Mouse (Mus musculus) embryonic facial prominence, embryonic 13.5 days (tissue): ENCODE data around the gene Clptm1. TPM values are rescaled to one million over a fixed set of nuclear protein-coding genes. Genes with fewer than 3 reads are reported as not detected.
A peak's percentile ranks its signal among the peaks of the same experiment; 100 is the strongest.

Experiments
- ATAC-seq: fragments of 200-750 bp; cut with Nextera tagmentation; 2 replicates; pipeline ENCODE4 v1.8.0; 2017; ENCODE audit warnings: low read depth; ENCODE audit not compliant: insufficient number of reproducible peaks, insufficient read depth, low FRiP score, low TSS enrichment
- H3K27ac ChIP-seq: fragments of 300-500 bp; sonication (generic); 2 replicates; pipeline ENCODE4 v1.5.1; 2015; ENCODE audit warnings: moderate library complexity, mild to moderate bottlenecking, inconsistent platforms
- H3K27me3 ChIP-seq: fragments of 300-500 bp; sonication (generic); 2 replicates; pipeline ENCODE4 v1.6.1; 2015; ENCODE audit warnings: mild to moderate bottlenecking, inconsistent platforms
- H3K36me3 ChIP-seq: fragments of 300-500 bp; sonication (generic); 2 replicates; pipeline ENCODE4 v1.6.1; 2015; ENCODE audit warnings: mild to moderate bottlenecking, inconsistent platforms
- H3K4me1 ChIP-seq: fragments of 300-500 bp; sonication (generic); 2 replicates; pipeline ENCODE4 v1.6.1; 2015; ENCODE audit warnings: inconsistent platforms
- H3K4me2 ChIP-seq: fragments of 300-500 bp; sonication (generic); 2 replicates; pipeline ENCODE4 v1.6.1; 2015; ENCODE audit warnings: moderate library complexity, mild to moderate bottlenecking, inconsistent platforms
- H3K4me3 ChIP-seq: fragments of 300-500 bp; sonication (generic); 2 replicates; pipeline ENCODE4 v1.5.1; 2015; ENCODE audit warnings: mild to moderate bottlenecking, inconsistent platforms
- H3K9ac ChIP-seq: fragments of 300-500 bp; sonication (generic); 2 replicates; pipeline ENCODE4 v1.6.1; 2015; ENCODE audit warnings: mild to moderate bottlenecking, inconsistent platforms
- H3K9me3 ChIP-seq: fragments of 300-500 bp; sonication (generic); 2 replicates; pipeline ENCODE4 v1.6.1; 2016; ENCODE audit warnings: inconsistent platforms
- WGBS: fragments of 180-500 bp; shearing (Covaris S2); methylation state at CpG from one replicate; pipeline ENCODE4 v1.1.7; 2015; ENCODE audit warnings: mixed read lengths; 5-methylcytosine and 5-hydroxymethylcytosine counted together
- polyA plus RNA-seq: library from polyadenylated mRNA; unstranded; fragments of >200 nt; fragmentation: Nextera tagmentation; extraction: Ambion mirVana; gene quantifications from 2 replicates; pipeline ENCODE4 v1.2.1, GENCODE M21; 2015

The Clptm1 gene
- polyA plus RNA-seq, 1 experiment from 2014 or later: 74.7 TPM

GRCm38 (mm10) chr7:19603055-19603454 lies 61.8 kb downstream of the Clptm1 start:
- no peak for ATAC-seq
- Histone ChIP-seq H3K36me3 (peaks cover 50% of the 10 kb centered on the region), H3K4me2 (peak overlapping the region; percentile 69), H3K4me1 (peaks cover 24% of the 10 kb centered on the region), H3K9me3 (no peaks in the 10 kb centered on the region), H3K4me3 (peak overlapping the region; percentile 99), H3K27me3 (no peaks in the 10 kb centered on the region), H3K9ac (peak overlapping the region; percentile 98), H3K27ac (no peak overlapping the region)
- 77% methylated on average over 12 of the region's 12 CpGs for WGBS

GRCm38 (mm10) chr7:19600562-19600961 lies 64.3 kb downstream of the Clptm1 start:
- peaks cover 69% of the 10 kb centered on the region for H3K36me3 ChIP-seq
- H3K27me3 ChIP-seq: no peaks in the 10 kb centered on the region
- ATAC-seq: no peak
- no peak overlapping the region for H3K4me3 ChIP-seq
- no peaks in the 10 kb centered on the region for H3K9me3 ChIP-seq
- H3K4me1 ChIP-seq: peaks cover 24% of the 10 kb centered on the region
- 0 out of 2 replicates have a peak overlapping the region, but pooled peaks have one; percentile 44 for H3K9ac ChIP-seq
- WGBS: 74% methylated on average over 5 of the region's 5 CpGs
- no peak overlapping the region for H3K27ac ChIP-seq
- H3K4me2 ChIP-seq: no peak overlapping the region

- no peaks in the 10 kb centered on the region for H3K4me1 ChIP-seq
- no peak for ATAC-seq
- no peak overlapping the region for H3K4me2 ChIP-seq
- no peak overlapping the region for H3K27ac ChIP-seq
- peaks cover 93% of the 10 kb centered on the region for H3K36me3 ChIP-seq
- H3K4me3 ChIP-seq: no peak overlapping the region
- no peak overlapping the region for H3K9ac ChIP-seq
- 91% methylated on average over 10 of the region's 10 CpGs for WGBS
- no peaks in the 10 kb centered on the region for H3K9me3 ChIP-seq
- no peaks in the 10 kb centered on the region for H3K27me3 ChIP-seq
These were observed 71.6 kb downstream of the Clptm1 start for GRCm38 (mm10) chr7:19593061-19593730.

- H3K9me3 ChIP-seq: no peaks in the 10 kb centered on the region
- WGBS: 65% methylated on average over 3 of the region's 3 CpGs
- H3K36me3 ChIP-seq: peaks cover 98% of the 10 kb centered on the region
- no peak overlapping the region for H3K4me2 ChIP-seq
- no peak for ATAC-seq
- no peak overlapping the region for H3K4me3 ChIP-seq
- H3K27ac ChIP-seq: no peak overlapping the region
- no peaks in the 10 kb centered on the region for H3K27me3 ChIP-seq
- no peaks in the 10 kb centered on the region for H3K4me1 ChIP-seq
- H3K9ac ChIP-seq: no peak overlapping the region
These were observed 74.9 kb downstream of the Clptm1 start for GRCm38 (mm10) chr7:19589917-19590316.

GRCm38 (mm10) chr7:19589207-19589606 lies 75.6 kb downstream of the Clptm1 start:
- Histone ChIP-seq H3K9ac (no peak overlapping the region), H3K4me1 (no peaks in the 10 kb centered on the region), H3K4me3 (no peak overlapping the region), H3K27me3 (no peaks in the 10 kb centered on the region), H3K4me2 (no peak overlapping the region), H3K36me3 (peaks cover 99% of the 10 kb centered on the region), H3K27ac (no peak overlapping the region), H3K9me3 (no peaks in the 10 kb centered on the region)
- no peak for ATAC-seq
- 49% methylated on average over 3 of the region's 3 CpGs for WGBS

GRCm38 (mm10) chr7:19586269-19586668 lies 78.6 kb downstream of the Clptm1 start:
- Histone ChIP-seq H3K9ac (no peak overlapping the region), H3K27ac (no peak overlapping the region), H3K36me3 (peaks cover 98% of the 10 kb centered on the region), H3K4me1 (no peaks in the 10 kb centered on the region), H3K4me3 (no peak overlapping the region), H3K9me3 (no peaks in the 10 kb centered on the region), H3K27me3 (no peaks in the 10 kb centered on the region), H3K4me2 (no peak overlapping the region)
- 77% methylated on average over 46 of the region's 46 CpGs for WGBS
- ATAC-seq: no peak

Other genes with a start within 250 kb of the Clptm1 start
- gene Mark4, start 206.2 kb downstream of the Clptm1 start, polyA plus RNA-seq: 10.2 and 12.4 TPM in 2 replicates
- 0.73 and 0.84 TPM in 2 replicates for gene Exoc3l2, start 201.7 kb downstream of the Clptm1 start, polyA plus RNA-seq
- gene Bloc1s3, start 156.7 kb downstream of the Clptm1 start, polyA plus RNA-seq: 2.3 and 2.7 TPM in 2 replicates
- gene Trappc6a, start 156.6 kb downstream of the Clptm1 start, polyA plus RNA-seq: 60.2 and 64.1 TPM in 2 replicates
- gene Nkpd1, start 147.2 kb downstream of the Clptm1 start, polyA plus RNA-seq: 0.08 and 0.15 TPM in 2 replicates
- 26.0 and 30.3 TPM in 2 replicates for gene Ppp1r37, start 102.0 kb downstream of the Clptm1 start, polyA plus RNA-seq
- 0.67 and 0.83 TPM in 2 replicates for gene Zfp296, start 87.7 kb downstream of the Clptm1 start, polyA plus RNA-seq
- 169 and 174 TPM in 2 replicates for gene Gemin7, start 87.4 kb downstream of the Clptm1 start, polyA plus RNA-seq
- 61.2 and 73.9 TPM in 2 replicates for gene Clasrp, start 60.5 kb downstream of the Clptm1 start, polyA plus RNA-seq
- 7.5 and 10.5 TPM in 2 replicates for gene Relb, start 35.6 kb downstream of the Clptm1 start, polyA plus RNA-seq
- gene Apoc2, start 12.9 kb upstream of the Clptm1 start, polyA plus RNA-seq: 11.5 TPM in 1 of 2 replicates, not detected in the other
- 0.69 TPM in 1 of 2 replicates, not detected in the other for gene Gm44805, start 16.4 kb upstream of the Clptm1 start, polyA plus RNA-seq
- 1.5 TPM in 1 of 2 replicates, not detected in the other for gene Apoc4, start 16.4 kb upstream of the Clptm1 start, polyA plus RNA-seq
- 10.3 and 17.3 TPM in 2 replicates for gene Apoc1, start 27.6 kb upstream of the Clptm1 start, polyA plus RNA-seq
- gene Apoe, start 34.2 kb upstream of the Clptm1 start, polyA plus RNA-seq: 200 and 263 TPM in 2 replicates
- gene Tomm40, start 50.4 kb upstream of the Clptm1 start, polyA plus RNA-seq: 112 and 139 TPM in 2 replicates
- 82.9 and 87.0 TPM in 2 replicates for gene Nectin2, start 85.5 kb upstream of the Clptm1 start, polyA plus RNA-seq
- gene Bcam, start 106.0 kb upstream of the Clptm1 start, polyA plus RNA-seq: 98.1 and 116 TPM in 2 replicates
- gene Cblc, start 131.8 kb upstream of the Clptm1 start, polyA plus RNA-seq: 8.1 and 10.4 TPM in 2 replicates
- 2.2 and 3.6 TPM in 2 replicates for gene Bcl3, start 157.7 kb upstream of the Clptm1 start, polyA plus RNA-seq
- 0.28 and 0.72 TPM in 2 replicates for gene Gm19345, start 187.0 kb upstream of the Clptm1 start, polyA plus RNA-seq
- gene Ceacam16, start 196.3 kb upstream of the Clptm1 start, polyA plus RNA-seq: not detected in 2 replicates
- gene Ceacam19, start 222.9 kb upstream of the Clptm1 start, polyA plus RNA-seq: 0.25 and 0.48 TPM in 2 replicates